Mouse (Mus musculus) myocyte (in vitro differentiated cells): ENCODE measurements around the gene Fubp1.

Experiments used
- CEBPB ChIP-seq: IDR thresholded peaks from 2 replicates; pipeline ENCODE4 v1.6.1; 2011; ENCODE audit warnings: mild to moderate bottlenecking, moderate library complexity; ENCODE audit not compliant: poor library complexity, insufficient read depth, severe bottlenecking
- POLR2A ChIP-seq: IDR thresholded peaks from one replicate; pipeline ENCODE4 v1.6.1; 2011; ENCODE audit warnings: low read depth, mild to moderate bottlenecking, control low read depth, moderate library complexity; ENCODE audit not compliant: insufficient read length
- POLR2AphosphoS2 ChIP-seq: IDR thresholded peaks from one replicate; pipeline ENCODE4 v1.6.1; 2011; ENCODE audit warnings: low read depth, control low read depth; ENCODE audit not compliant: insufficient read length
- TCF12 ChIP-seq: IDR thresholded peaks from one replicate; pipeline ENCODE4 v1.6.1; 2011; ENCODE audit warnings: mild to moderate bottlenecking, control low read depth; ENCODE audit not compliant: poor library complexity, insufficient read depth, severe bottlenecking
- USF1 ChIP-seq: IDR thresholded peaks from one replicate; pipeline ENCODE4 v1.6.1; 2011; ENCODE audit warnings: low read depth, mild to moderate bottlenecking, control low read depth, moderate library complexity

DNA sequence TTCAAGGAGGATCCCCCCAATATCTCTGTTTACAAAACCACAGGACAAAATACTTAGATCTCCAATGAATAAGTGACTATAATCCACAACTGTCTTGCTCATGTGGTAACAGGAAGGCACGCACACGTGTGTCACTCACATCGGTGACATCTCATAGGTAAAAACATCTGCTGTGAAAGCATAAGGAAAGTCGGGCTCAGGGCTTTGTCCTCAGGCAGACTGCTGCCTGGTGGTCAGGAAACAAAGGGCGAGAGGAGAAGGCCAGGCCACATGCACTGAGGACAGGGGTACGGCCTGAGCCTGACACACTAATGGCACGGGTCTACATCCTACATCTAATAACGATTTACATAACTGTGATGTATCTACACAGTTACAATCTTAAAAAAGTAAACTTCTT, 64.8 kb downstream of the Fubp1 start:
- TF ChIP-seq POLR2AphosphoS2: no peak
- no peak for TF ChIP-seq POLR2A
- TF ChIP-seq USF1: no peak
- no peak for TF ChIP-seq TCF12
- TF ChIP-seq CEBPB: no peak
